Mouse (Mus musculus) megakaryocyte, embryonic 14.5 days (primary cell): ENCODE data around the gene Rpl7a.

Source experiments
- FLI1 ChIP-seq: IDR thresholded peaks from 2 replicates; pipeline ENCODE4 v1.6.1; 2012; ENCODE audit warnings: low read length, inconsistent platforms, mixed read lengths
- GATA1 ChIP-seq: IDR thresholded peaks from 3 replicates; pipeline ENCODE4 v1.6.1; 2012; ENCODE audit warnings: mixed read lengths, low read length, inconsistent platforms, borderline replicate concordance

- TF ChIP-seq GATA1 (no peak), FLI1 (no peak)
Observed at GRCm38 (mm10) chr2:26952193-26952592, 41.6 kb downstream of the Rpl7a start.
